Mouse (Mus musculus): Measurements from ENCODE around the gene Jmjd8. TPM values are rescaled to one million over a fixed set of nuclear protein-coding genes. Genes with fewer than 3 reads are reported as not detected.
A peak's percentile ranks its signal among the peaks of the same experiment; 100 is the strongest.

The Jmjd8 gene
- total and polyA plus RNA-seq, 3 experiments, result 32.7 to 47.2 (median 36.9) TPM

- Histone ChIP-seq H3K79me2 (replicated peaks; ENCODE audit: control insufficient read depth, insufficient read depth, low read length) (no peaks in the 10 kb centered on the region), H3K27ac (peak within 1 kb of the TSS; percentile 85), H3K36me3 (ENCODE audit: control insufficient read depth, insufficient read depth, low read length) (no peaks in the 10 kb centered on the region), H3K4me3 (peak within 1 kb of the TSS; percentile 91), H3K27me3 (ENCODE audit: control insufficient read depth, insufficient read depth, low read length) (no peaks in the 10 kb centered on the region), H3K4me1 (ENCODE audit: control insufficient read depth, insufficient read depth, low read length) (peaks cover 2% of the 10 kb centered on the region), H3K9ac (ENCODE audit: low read depth, low read length) (peak within 1 kb of the TSS; percentile 37; the same call in 1 of the 2 replicates)
- peak in 1 of 2 experiments; percentile 14 for DNase-seq
- intact Hi-C loops (cut with DNase I), result no loop called here
- TF ChIP-seq POLR2A (IDR thresholded peaks at IDR 0.05; ENCODE audit: insufficient read depth, low read depth, low read length) (no peak), EP300 (IDR thresholded peaks at IDR 0.05; ENCODE audit: insufficient read depth, low read depth, low read length) (no peak), CTCF (IDR thresholded peaks at IDR 0.05) (no peak)
- 48% methylated on average over 3 of the region's 3 CpGs for WGBS
Measured at GRCm38 (mm10) chr17:25786280-25786679, 42.4 kb upstream of the Jmjd8 start, which contains the start of gene Ccdc78. Gene Ccdc78, plus strand, starts transcription at chr17:25786580.

GRCm38 (mm10) chr17:25786781-25787504, 41.7 kb upstream of the Jmjd8 start:
- no peaks in the 10 kb centered on the region for H3K27me3 ChIP-seq (ENCODE audit: control insufficient read depth, insufficient read depth, low read length)
- H3K27ac ChIP-seq, result no peak overlapping the region
- H3K36me3 ChIP-seq (ENCODE audit: control insufficient read depth, insufficient read depth, low read length), result no peaks in the 10 kb centered on the region
- intact Hi-C loops (cut with DNase I), result no loop called here
- no peak overlapping the region for H3K4me3 ChIP-seq
- H3K9ac ChIP-seq (ENCODE audit: low read depth, low read length), result no peak overlapping the region
- WGBS, result 88% methylated on average over 9 of the region's 9 CpGs
- TF ChIP-seq CTCF (IDR thresholded peaks at IDR 0.05), result no peak
- no peak for TF ChIP-seq EP300 (IDR thresholded peaks at IDR 0.05; ENCODE audit: insufficient read depth, low read depth, low read length)
- no peak for TF ChIP-seq POLR2A (IDR thresholded peaks at IDR 0.05; ENCODE audit: insufficient read depth, low read depth, low read length)
- DNase-seq, result peak in 1 of 2 experiments; percentile 19
- no peaks in the 10 kb centered on the region for H3K79me2 ChIP-seq (replicated peaks; ENCODE audit: control insufficient read depth, insufficient read depth, low read length)
- H3K4me1 ChIP-seq (ENCODE audit: control insufficient read depth, insufficient read depth, low read length), result peaks cover 4% of the 10 kb centered on the region

GRCm38 (mm10) chr17:25791320-25791842, 37.3 kb upstream of the Jmjd8 start:
- WGBS, result 26% methylated on average over 19 of the region's 19 CpGs
- intact Hi-C loops (cut with DNase I), result no loop called here
- DNase-seq, result no peak
- Histone ChIP-seq H3K4me1 (ENCODE audit: control insufficient read depth, insufficient read depth, low read length) (peaks cover 12% of the 10 kb centered on the region), H3K36me3 (ENCODE audit: control insufficient read depth, insufficient read depth, low read length) (no peaks in the 10 kb centered on the region), H3K27me3 (ENCODE audit: control insufficient read depth, insufficient read depth, low read length) (no peaks in the 10 kb centered on the region), H3K9ac (ENCODE audit: low read depth, low read length) (no peak overlapping the region), H3K79me2 (replicated peaks; ENCODE audit: control insufficient read depth, insufficient read depth, low read length) (no peaks in the 10 kb centered on the region), H3K4me3 (peak overlapping the region; percentile 56), H3K27ac (no peak overlapping the region; the same call in 1 of the 2 replicates)
- no peak for TF ChIP-seq EP300 (IDR thresholded peaks at IDR 0.05; ENCODE audit: insufficient read depth, low read depth, low read length)
- no peak for TF ChIP-seq CTCF (IDR thresholded peaks at IDR 0.05)
- TF ChIP-seq POLR2A (IDR thresholded peaks at IDR 0.05; ENCODE audit: insufficient read depth, low read depth, low read length), result no peak

GRCm38 (mm10) chr17:25791843-25792527, 36.7 kb upstream of the Jmjd8 start:
- peak overlapping the region; percentile 56 for H3K4me3 ChIP-seq
- peaks cover 12% of the 10 kb centered on the region for H3K4me1 ChIP-seq (ENCODE audit: control insufficient read depth, insufficient read depth, low read length)
- peak overlapping the region; percentile 88 for H3K27ac ChIP-seq
- H3K79me2 ChIP-seq (replicated peaks; ENCODE audit: control insufficient read depth, insufficient read depth, low read length), result no peaks in the 10 kb centered on the region
- WGBS, result under 1% methylated on average over 45 of the region's 45 CpGs
- TF ChIP-seq CTCF (IDR thresholded peaks at IDR 0.05) (no peak), POLR2A (IDR thresholded peaks at IDR 0.05; ENCODE audit: insufficient read depth, low read depth, low read length) (peak; percentile 79), EP300 (IDR thresholded peaks at IDR 0.05; ENCODE audit: insufficient read depth, low read depth, low read length) (0 out of 2 replicates have a peak, but pooled peaks have one; percentile 44)
- no peaks in the 10 kb centered on the region for H3K27me3 ChIP-seq (ENCODE audit: control insufficient read depth, insufficient read depth, low read length)
- no peaks in the 10 kb centered on the region for H3K36me3 ChIP-seq (ENCODE audit: control insufficient read depth, insufficient read depth, low read length)
- intact Hi-C loops (cut with DNase I), result no loop called here
- peak overlapping the region; percentile 81 for H3K9ac ChIP-seq (ENCODE audit: low read depth, low read length)
- DNase-seq, result peak; percentile 87 to 91

- H3K4me1 ChIP-seq (ENCODE audit: control insufficient read depth, insufficient read depth, low read length), result peaks cover 13% of the 10 kb centered on the region
- peak; percentile 25; the same call in 1 of the 2 replicates for TF ChIP-seq POLR2A (IDR thresholded peaks at IDR 0.05; ENCODE audit: insufficient read depth, low read depth, low read length)
- no peak for TF ChIP-seq CTCF (IDR thresholded peaks at IDR 0.05)
- intact Hi-C loops (cut with DNase I), result no loop called here
Measured at GRCm38 (mm10) chr17:25792615-25793014, 36.1 kb upstream of the Jmjd8 start, which contains the start of gene Fam173a. Gene Fam173a, minus strand, starts transcription at chr17:25792901.

More at GRCm38 (mm10) chr17:25792615-25793014, 36.1 kb upstream of the Jmjd8 start, which contains the start of gene Fam173a:
- peak within 1 kb of the TSS; percentile 56 for H3K4me3 ChIP-seq
- H3K27ac ChIP-seq, result peak within 1 kb of the TSS; percentile 88
- no peaks in the 10 kb centered on the region for H3K79me2 ChIP-seq (replicated peaks; ENCODE audit: control insufficient read depth, insufficient read depth, low read length)
- no peaks in the 10 kb centered on the region for H3K27me3 ChIP-seq (ENCODE audit: control insufficient read depth, insufficient read depth, low read length)
- DNase-seq, result peak; percentile 81 to 87
- no peaks in the 10 kb centered on the region for H3K36me3 ChIP-seq (ENCODE audit: control insufficient read depth, insufficient read depth, low read length)
- WGBS, result under 1% methylated on average over 14 of the region's 14 CpGs
- peak within 1 kb of the TSS; percentile 81 for H3K9ac ChIP-seq (ENCODE audit: low read depth, low read length)

All from heart, adult 2 months (tissue).